Mouse (Mus musculus): Measurements from ENCODE around the gene Cd7.

- no peak for TF ChIP-seq POLR2A (IDR thresholded peaks at IDR 0.05; ENCODE audit: insufficient read depth, low read depth, low read length)
- TF ChIP-seq CTCF (IDR thresholded peaks at IDR 0.05; ENCODE audit: insufficient read depth, low read depth, low read length): no peak
These were observed 49.0 kb downstream of the Cd7 start for GRCm38 (mm10) chr11:120990126-120990781.
